ENCODE assay signal across 9 mouse cellular contexts in genomic region chr6:52969717-52970261, GRCm38 (mm10).
DNase-seq lines count a peak whose midpoint lies in the region; ATAC-seq and TF ChIP-seq lines count a peak whose summit lies in the region.
"Had no signal": no experiment of that assay in that cellular context is flagged by ENCODE, and none has a peak within 500 bp of the region (broad histone marks: within the 10 kb centered on the region; RNA-seq: fewer than 3 reads in every experiment).

No protein-coding gene starts in this region.

- no peaks in the 10 kb centered on the region for H3K36me3 ChIP-seq in liver, adult 2 months (ENCODE audit: control insufficient read depth, insufficient read depth, low read length)
- H3K36me3 ChIP-seq in liver, embryonic 11.5 days (ENCODE audit: control insufficient read depth, insufficient read depth, low read length) = no peaks in the 10 kb centered on the region
- H3K36me3 ChIP-seq in forebrain, embryonic 14.5 days (ENCODE audit: control insufficient read depth, insufficient read depth, low read length) = no peaks in the 10 kb centered on the region
- H3K36me3 ChIP-seq in intestine, postnatal 0 days (ENCODE audit: control insufficient read depth, insufficient read depth) = no peaks in the 10 kb centered on the region
- H3K36me3 ChIP-seq in liver, embryonic 13.5 days = no peaks in the 10 kb centered on the region
- H3K36me3 ChIP-seq: embryonic facial prominence, embryonic 15.5 days had no signal

- no peak overlapping the region for H3K9ac ChIP-seq in liver, adult 2 months (ENCODE audit: low read depth, low read length)
- H3K9ac ChIP-seq in liver, embryonic 11.5 days (ENCODE audit: low read depth, low read length) = no peak overlapping the region
- no peak overlapping the region for H3K9ac ChIP-seq in forebrain, embryonic 14.5 days (ENCODE audit: low read length)
- H3K9ac ChIP-seq in intestine, postnatal 0 days (ENCODE audit: low read depth, low read length) = no peak overlapping the region
- H3K9ac ChIP-seq in liver, embryonic 13.5 days = no peak overlapping the region
- H3K9ac ChIP-seq: embryonic facial prominence, embryonic 15.5 days had no signal

- no peaks in the 10 kb centered on the region for H3K79me2 ChIP-seq in liver, adult 2 months (ENCODE audit: control insufficient read depth, insufficient read depth, low read length)

- no peak for ATAC-seq in liver, embryonic 11.5 days (replicated peaks; ENCODE audit: low FRiP score)
- ATAC-seq in forebrain, embryonic 14.5 days = peak; percentile 72
- no peak for ATAC-seq in intestine, postnatal 0 days
- ATAC-seq in liver, embryonic 13.5 days (ENCODE audit: low read depth) = no peak
- ATAC-seq in neutrophil, adult 5-6 weeks (ENCODE audit: extremely low read depth, insufficient number of reproducible peaks, low FRiP score, poor library complexity, severe bottlenecking) = peak; percentile 70; the same call in 1 of the 2 replicates

- no peak overlapping the region for H3K27ac ChIP-seq in liver, adult 2 months (replicated peaks; ENCODE audit: insufficient read depth, low read depth, low read length)
- H3K27ac ChIP-seq in liver, embryonic 11.5 days (ENCODE audit: low read depth, low read length) = no peak overlapping the region
- no peak overlapping the region for H3K27ac ChIP-seq in forebrain, embryonic 14.5 days (ENCODE audit: low read depth, low read length)
- H3K27ac ChIP-seq in intestine, postnatal 0 days (ENCODE audit: low read depth, low read length) = no peak overlapping the region
- H3K27ac ChIP-seq in liver, embryonic 13.5 days = no peak overlapping the region
- H3K27ac ChIP-seq: embryonic facial prominence, embryonic 15.5 days had no signal

- no peak overlapping the region for H3K4me2 ChIP-seq in liver, embryonic 11.5 days
- no peak overlapping the region for H3K4me2 ChIP-seq in forebrain, embryonic 14.5 days (ENCODE audit: low read length)
- H3K4me2 ChIP-seq in intestine, postnatal 0 days (replicated peaks; ENCODE audit: low read depth) = no peak overlapping the region
- H3K4me2 ChIP-seq in liver, embryonic 13.5 days = no peak overlapping the region
- H3K4me2 ChIP-seq: embryonic facial prominence, embryonic 15.5 days had no signal

- no peak overlapping the region for H3K4me3 ChIP-seq in liver, adult 2 months (ENCODE audit: insufficient read depth, low read depth, low read length)
- H3K4me3 ChIP-seq in liver, embryonic 11.5 days (ENCODE audit: low read depth, low read length) = no peak overlapping the region
- no peak overlapping the region for H3K4me3 ChIP-seq in forebrain, embryonic 14.5 days (ENCODE audit: low read depth, low read length)
- no peak overlapping the region for H3K4me3 ChIP-seq in intestine, postnatal 0 days (ENCODE audit: low read depth, low read length)
- H3K4me3 ChIP-seq in liver, embryonic 13.5 days (replicated peaks) = no peak overlapping the region
- H3K4me3 ChIP-seq: embryonic facial prominence, embryonic 15.5 days had no signal

- no peaks in the 10 kb centered on the region for H3K4me1 ChIP-seq in liver, adult 2 months (ENCODE audit: control insufficient read depth, insufficient read depth, low read length)
- no peaks in the 10 kb centered on the region; the same call in 1 of the 2 replicates for H3K4me1 ChIP-seq in liver, embryonic 11.5 days (replicated peaks; ENCODE audit: control insufficient read depth, insufficient read depth, low read length)
- peaks cover 8% of the 10 kb centered on the region; the same call in 1 of the 2 replicates for H3K4me1 ChIP-seq in forebrain, embryonic 14.5 days (ENCODE audit: control insufficient read depth, insufficient read depth, low read length)
- H3K4me1 ChIP-seq in intestine, postnatal 0 days (replicated peaks; ENCODE audit: control insufficient read depth, insufficient read depth, low read length) = no peaks in the 10 kb centered on the region
- H3K4me1 ChIP-seq in liver, embryonic 13.5 days (replicated peaks) = no peaks in the 10 kb centered on the region
- H3K4me1 ChIP-seq: embryonic facial prominence, embryonic 15.5 days had no signal

- H3K27me3 ChIP-seq in liver, adult 2 months (ENCODE audit: control insufficient read depth, insufficient read depth, low read length) = no peaks in the 10 kb centered on the region
- no peaks in the 10 kb centered on the region for H3K27me3 ChIP-seq in liver, embryonic 11.5 days (replicated peaks; ENCODE audit: control insufficient read depth, insufficient read depth, low read length)
- H3K27me3 ChIP-seq in forebrain, embryonic 14.5 days (replicated peaks; ENCODE audit: control insufficient read depth, insufficient read depth, low read length) = no peaks in the 10 kb centered on the region
- H3K27me3 ChIP-seq in intestine, postnatal 0 days (replicated peaks; ENCODE audit: control insufficient read depth, insufficient read depth, low read length) = no peaks in the 10 kb centered on the region
- H3K27me3 ChIP-seq in liver, embryonic 13.5 days = no peaks in the 10 kb centered on the region
- H3K27me3 ChIP-seq: embryonic facial prominence, embryonic 15.5 days had no signal

- H3K9me3 ChIP-seq in liver, embryonic 11.5 days (ENCODE audit: control insufficient read depth, low read length) = no peaks in the 10 kb centered on the region
- no peaks in the 10 kb centered on the region for H3K9me3 ChIP-seq in forebrain, embryonic 14.5 days (replicated peaks; ENCODE audit: control insufficient read depth, low read length)
- H3K9me3 ChIP-seq in intestine, postnatal 0 days (ENCODE audit: control insufficient read depth) = no peaks in the 10 kb centered on the region
- no peaks in the 10 kb centered on the region for H3K9me3 ChIP-seq in liver, embryonic 13.5 days (replicated peaks)
- H3K9me3 ChIP-seq: embryonic facial prominence, embryonic 15.5 days had no signal

- TF ChIP-seq POLR2A in liver, adult 2 months (IDR thresholded peaks at IDR 0.05; ENCODE audit: extremely low read depth, insufficient read depth, low read length) = no peak

- DNase-seq in liver, adult 2 months (ENCODE audit: extremely low read depth, low read depth, low spot score) = peak; percentile 39
- DNase-seq in liver, embryonic 11.5 days (ENCODE audit: low spot score) = no peak
- DNase-seq in c-Kit-positive CD71-positive TER-119-negative erythroid progenitor cells, embryonic 14.5 days (ENCODE audit: low read depth) = peak; percentile 15
- peak; percentile 87 for DNase-seq in forebrain, embryonic 14.5 days (ENCODE audit: low spot score)
- DNase-seq in liver, embryonic 13.5 days = peak; percentile 11
- peak; percentile 85 for DNase-seq in thymus, postnatal 0 days (ENCODE audit: low spot score)

- 94% methylated on average over 2 of the region's 2 CpGs for WGBS in liver, adult 2 months
- 77% methylated on average over 2 of the region's 2 CpGs for WGBS in liver, embryonic 11.5 days
- 84% methylated on average over 2 of the region's 2 CpGs for WGBS in forebrain, embryonic 14.5 days
- WGBS in intestine, postnatal 0 days = 93% methylated on average over 2 of the region's 2 CpGs
- WGBS in liver, embryonic 13.5 days (ENCODE audit: insufficient replicate concordance) = 68% methylated on average over 2 of the region's 2 CpGs

- peak; percentile 84 for TF ChIP-seq CTCF in liver, adult 2 months (IDR thresholded peaks at IDR 0.05; ENCODE audit: low read depth, low read length)
- peak; percentile 96 for TF ChIP-seq CTCF in intestine, postnatal 0 days (IDR thresholded peaks at IDR 0.05; ENCODE audit: low read depth)

Comparison
In these comparisons a context has a peak if more than half of its experiments do, and no peak if none do; other contexts are left out.
1. ATAC-seq: peak in forebrain, embryonic 14.5 days (single experiment) and neutrophil, adult 5-6 weeks (single experiment); none in liver, embryonic 11.5 days (single experiment), intestine, postnatal 0 days (single experiment) and liver, embryonic 13.5 days (single experiment).